Mouse (Mus musculus) forebrain, embryonic 11.5 days (tissue): ENCODE data around the gene Sdf2l1. TPM values are rescaled to one million over a fixed set of nuclear protein-coding genes. Genes with fewer than 3 reads are reported as not detected.
A peak's percentile ranks its signal among the peaks of the same experiment; 100 is the strongest.

Experiments
- ATAC-seq: fragments of 200-750 bp; cut with Nextera tagmentation; replicated peaks from 2 replicates; pipeline ENCODE4 v1.8.0; 2017; ENCODE audit warnings: moderate TSS enrichment; ENCODE audit not compliant: low FRiP score
- DNase-seq: peaks from one replicate; pipeline ENCODE4 v3.0.0-alpha.2; 2017; ENCODE audit warnings: low spot score
- H3K27ac ChIP-seq: fragments of 300-500 bp; sonication (generic); 2 replicates; pipeline ENCODE4 v1.5.1; 2014; ENCODE audit warnings: low read depth, low read length
- H3K27me3 ChIP-seq: fragments of 300-500 bp; sonication (generic); 2 replicates; pipeline ENCODE4 v1.6.1; 2014; ENCODE audit warnings: mild to moderate bottlenecking, low read length, mixed read lengths; ENCODE audit not compliant: control insufficient read depth, insufficient read depth
- H3K36me3 ChIP-seq: fragments of 300-500 bp; sonication (generic); 2 replicates; pipeline ENCODE4 v1.6.1; 2014; ENCODE audit warnings: mild to moderate bottlenecking, low read length, moderate library complexity, mixed read lengths; ENCODE audit not compliant: control insufficient read depth, insufficient read depth
- H3K4me1 ChIP-seq: fragments of 300-500 bp; sonication (generic); replicated peaks from 2 replicates; pipeline ENCODE4 v1.6.1; 2014; ENCODE audit warnings: low read length, mixed read lengths; ENCODE audit not compliant: control insufficient read depth, insufficient read depth
- H3K4me2 ChIP-seq: fragments of 300-500 bp; sonication (generic); 2 replicates; pipeline ENCODE4 v1.6.1; 2014; ENCODE audit warnings: low read depth, mild to moderate bottlenecking, low read length, moderate library complexity, mixed read lengths; ENCODE audit not compliant: severe bottlenecking
- H3K4me3 ChIP-seq: fragments of 300-500 bp; sonication (generic); 2 replicates; pipeline ENCODE4 v1.5.1; 2014; ENCODE audit warnings: low read depth, low read length
- H3K9ac ChIP-seq: fragments of 300-500 bp; sonication (generic); 2 replicates; pipeline ENCODE4 v1.6.1; 2014; ENCODE audit warnings: low read length
- H3K9me3 ChIP-seq: fragments of 300-500 bp; sonication (generic); 2 replicates; pipeline ENCODE4 v1.6.1; 2016; ENCODE audit warnings: low read length, mixed read lengths; ENCODE audit not compliant: control insufficient read depth
- WGBS: fragments of 180-500 bp; shearing (Covaris S2); extraction: QIAGEN DNeasy Blood & Tissue Kit; methylation state at CpG from one replicate; pipeline ENCODE4 v1.1.7; 2014; 5-methylcytosine and 5-hydroxymethylcytosine counted together
- microRNA counts: library from miRNA; unstranded; fragments of <30 nt; microRNA quantifications from one replicate; lab custom pipeline; 2015
- microRNA-seq: library from miRNA; unstranded; fragments of <30 nt; microRNA quantifications from one replicate; pipeline ENCODE4, GENCODE M21; 2016; ENCODE audit not compliant: insufficient number of aligned reads
- polyA plus RNA-seq: library from polyadenylated mRNA; unstranded; fragments of >200 nt; fragmentation: Nextera tagmentation; extraction: Ambion mirVana; gene quantifications from 2 replicates; pipeline ENCODE4 v1.2.1, GENCODE M21; 2014

Gene Sdf2l1
- polyA plus RNA-seq, 1 experiment from 2014 or later, result 68.4 TPM

- H3K9me3 ChIP-seq, result no peaks in the 10 kb centered on the region
- peaks cover 9% of the 10 kb centered on the region; the same call in 1 of the 2 replicates for H3K36me3 ChIP-seq
- 92% methylated on average over 6 of the region's 6 CpGs for WGBS
Measured at GRCm38 (mm10) chr16:17082121-17082792, 49.9 kb downstream of the Sdf2l1 start.

More at GRCm38 (mm10) chr16:17082121-17082792, 49.9 kb downstream of the Sdf2l1 start:
- Histone ChIP-seq H3K9ac (no peak overlapping the region), H3K27me3 (no peaks in the 10 kb centered on the region), H3K4me3 (no peak overlapping the region), H3K27ac (no peak overlapping the region), H3K4me2 (no peak overlapping the region), H3K4me1 (no peaks in the 10 kb centered on the region)
- DNase-seq (no peak), ATAC-seq (no peak)

MicroRNAs within 50 kb of the gene (microRNA counts, 519-probe panel; counts per million panel counts)
- microRNA mmu-miR-130b (lab: Ali Mortazavi, UCI) (6,686 counts per million, percentile 91 among the panel's probes with 10 or more counts), microRNA mmu-miR-301b (lab: Ali Mortazavi, UCI) (3,930 counts per million, percentile 27 among the panel's probes with 10 or more counts)

Small RNA genes lying within 50 kb of the gene (microRNA-seq; reads per million reads assigned to microRNA genes)
- 10,323 reads per million, percentile 92 among the genes with 10 or more reads in this experiment for gene Mir130b
- gene Mir301b, result 297 reads per million, percentile 50 among the genes with 10 or more reads in this experiment

Other genes starting within 250 kb of the Sdf2l1 start
- gene Ppm1f, start 235.9 kb downstream of the Sdf2l1 start, polyA plus RNA-seq, result 22.1 and 24.5 TPM in 2 replicates
- 197 and 202 TPM in 2 replicates for gene Mapk1, start 149.0 kb downstream of the Sdf2l1 start, polyA plus RNA-seq
- gene Ypel1, start 62.7 kb downstream of the Sdf2l1 start, polyA plus RNA-seq, result 119 and 130 TPM in 2 replicates
- gene Ppil2, start 21.1 kb downstream of the Sdf2l1 start, polyA plus RNA-seq, result 153 and 156 TPM in 2 replicates
- 104 and 111 TPM in 2 replicates for gene 2610318N02Rik, start 7.2 kb downstream of the Sdf2l1 start, polyA plus RNA-seq
- 5.7 and 6.0 TPM in 2 replicates for gene Ydjc, start 12.2 kb upstream of the Sdf2l1 start, polyA plus RNA-seq
- gene Ccdc116, start 14.8 kb upstream of the Sdf2l1 start, polyA plus RNA-seq, result 0.61 and 0.97 TPM in 2 replicates
- 379 and 399 TPM in 2 replicates for gene Ube2l3, start 70.3 kb upstream of the Sdf2l1 start, polyA plus RNA-seq
- gene Rimbp3, start 76.2 kb upstream of the Sdf2l1 start, polyA plus RNA-seq, result 1.6 and 1.9 TPM in 2 replicates
- gene Hic2, start 101.2 kb upstream of the Sdf2l1 start, polyA plus RNA-seq, result 10.7 and 11.3 TPM in 2 replicates
- 7.7 and 10.5 TPM in 2 replicates for gene Tmem191c, start 143.7 kb upstream of the Sdf2l1 start, polyA plus RNA-seq
- 0.20 and 0.48 TPM in 2 replicates for gene Serpind1, start 199.0 kb upstream of the Sdf2l1 start, polyA plus RNA-seq